Mouse (Mus musculus) ES-E14 (cell line): Measurements from ENCODE around the gene Olfr878. TPM values are rescaled to one million over a fixed set of nuclear protein-coding genes. Genes with fewer than 3 reads are reported as not detected.

Experiments
- DNase-seq: peaks from one replicate; pipeline ENCODE4 v3.0.0-alpha.2; 2013; ENCODE audit warnings: low read depth, low spot score
- H3K27ac ChIP-seq: 2 replicates; pipeline ENCODE4 v1.5.1; 2012; ENCODE audit warnings: low read depth, mild to moderate bottlenecking, low read length, moderate library complexity, mixed read lengths; ENCODE audit not compliant: poor library complexity, insufficient read depth, severe bottlenecking
- H3K36me3 ChIP-seq: 2 replicates; pipeline ENCODE4 v1.6.1; 2012; ENCODE audit warnings: mild to moderate bottlenecking, low read length, moderate library complexity, mixed read lengths; ENCODE audit not compliant: control insufficient read depth, poor library complexity, insufficient read depth, severe bottlenecking
- H3K4me1 ChIP-seq, 2 experiments: fragments of 150-350 bp in 1 of 2; sonication (generic) in 1 of 2; 2 replicates each; pipeline ENCODE4 v1.6.1; 2012; ENCODE audit warnings: low read length in 2 of 2, mild to moderate bottlenecking in 1 of 2, mixed read lengths in 1 of 2; ENCODE audit not compliant: control insufficient read depth in 2 of 2, insufficient read depth in 2 of 2, poor library complexity in 1 of 2
- H3K4me3 ChIP-seq, 2 experiments: fragments of 150-350 bp in 1 of 2; sonication (generic) in 1 of 2; 2 replicates each; pipeline ENCODE4 v1.5.1; 2012; ENCODE audit warnings: low read length in 2 of 2, low read depth in 1 of 2, mild to moderate bottlenecking in 1 of 2, mixed read lengths in 1 of 2; ENCODE audit not compliant: insufficient read depth in 1 of 2, poor library complexity in 1 of 2, severe bottlenecking in 1 of 2
- H3K9ac ChIP-seq: 2 replicates; pipeline ENCODE4 v1.6.1; 2012; ENCODE audit warnings: low read depth, mild to moderate bottlenecking, low read length, mixed read lengths; ENCODE audit not compliant: poor library complexity, insufficient read depth, severe bottlenecking
- H3K9me3 ChIP-seq: fragments of 150-350 bp; sonication (generic); 2 replicates; pipeline ENCODE4 v1.6.1; 2012; ENCODE audit warnings: low read depth, mild to moderate bottlenecking, low read length; ENCODE audit not compliant: control insufficient read depth, insufficient read depth
- CHD2 ChIP-seq: IDR thresholded peaks from 2 replicates; pipeline ENCODE4 v1.6.1; 2014; ENCODE audit warnings: mild to moderate bottlenecking, low read depth, low read length, inconsistent platforms
- HCFC1 ChIP-seq: IDR thresholded peaks from 2 replicates; pipeline ENCODE4 v1.6.1; 2012; ENCODE audit warnings: low read length, inconsistent platforms, borderline replicate concordance; ENCODE audit not compliant: insufficient read depth
- MAFK ChIP-seq: IDR thresholded peaks from 2 replicates; pipeline ENCODE4 v1.6.1; 2014; ENCODE audit warnings: mild to moderate bottlenecking, low read depth, low read length, inconsistent platforms; ENCODE audit not compliant: insufficient read depth
- ZC3H11A ChIP-seq: IDR thresholded peaks from 2 replicates; pipeline ENCODE4 v1.6.1; 2012; ENCODE audit warnings: low read depth, mild to moderate bottlenecking, inconsistent platforms, low read length, borderline replicate concordance
- ZNF384 ChIP-seq: IDR thresholded peaks from 2 replicates; pipeline ENCODE4 v1.6.1; 2012; ENCODE audit warnings: low read depth, low read length, inconsistent platforms
- in situ Hi-C, 2 experiments: fragments of 600-800 bp; cut with MboI; formaldehyde crosslinking; loops; one replicate each; pipeline ENCODE4 v1.15.1; 2025; ENCODE audit warnings: low sequenced_read_pairs in 2 of 2, inconsistent platforms in 1 of 2; ENCODE audit not compliant: unreplicated experiment in 2 of 2
- total RNA-seq: library from RNA; depleted of rRNA; stranded (reverse); fragments of 300-350 nt; gene quantifications from 2 replicates; pipeline ENCODE4 v1.2.3, GENCODE M21; 2012; rRNA removed

Gene Olfr878
- total RNA-seq, 1 experiment: not detected

DNA sequence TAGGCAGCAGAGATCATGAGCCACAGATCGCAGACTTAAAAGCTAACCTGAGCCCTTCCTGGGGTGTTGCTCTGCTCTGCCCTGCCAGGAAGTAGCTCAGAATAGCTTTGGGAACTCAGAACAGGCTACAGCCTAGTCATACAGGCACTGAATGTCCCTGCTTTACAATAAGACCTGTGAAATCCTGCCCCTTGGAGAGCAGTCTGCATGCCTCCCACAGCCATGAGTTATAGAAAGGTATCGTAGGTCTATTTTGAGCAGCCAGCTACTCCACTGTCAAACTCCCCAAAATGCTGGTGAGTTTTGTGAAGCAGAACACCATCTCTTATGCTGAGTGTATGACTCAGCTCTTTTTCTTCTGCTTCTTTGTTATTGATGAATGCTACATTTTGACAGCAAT is 23.5 kb downstream of the Olfr878 start:
- no peak overlapping the region for H3K9ac ChIP-seq
- no peak for TF ChIP-seq ZNF384
- no peak for TF ChIP-seq CHD2
- TF ChIP-seq MAFK: no peak
- no peak for TF ChIP-seq ZC3H11A
- no peak for TF ChIP-seq HCFC1
- H3K4me3 ChIP-seq: no peak overlapping the region
- DNase-seq: no peak
- H3K36me3 ChIP-seq: no peaks in the 10 kb centered on the region
- no peak overlapping the region for H3K27ac ChIP-seq
- no peaks in the 10 kb centered on the region for H3K9me3 ChIP-seq
- H3K4me1 ChIP-seq: no peaks in the 10 kb centered on the region
- in situ Hi-C loops: loop anchor here in 1 of 2 experiments (25.0 kb wide), 1 partner anchor 529 kb away; the partner anchor contains the start of gene Robo4

Other genes with a start within 250 kb of the Olfr878 start
- 0.13 TPM in 1 of 2 replicates, not detected in the other for gene Panx3, start 248.6 kb upstream of the Olfr878 start, total RNA-seq
- not detected in 2 replicates for gene Olfr160, start 201.6 kb upstream of the Olfr878 start, total RNA-seq
- gene Olfr874, start 172.7 kb upstream of the Olfr878 start, total RNA-seq: 0.22 TPM in 1 of 2 replicates, not detected in the other
- not detected in 2 replicates for gene Olfr875, start 146.0 kb upstream of the Olfr878 start, total RNA-seq
- not detected in 2 replicates for gene Olfr876, start 114.8 kb upstream of the Olfr878 start, total RNA-seq
- not detected in 2 replicates for gene Olfr877, start 63.6 kb upstream of the Olfr878 start, total RNA-seq
- not detected in 2 replicates for gene Olfr145, start 21.1 kb upstream of the Olfr878 start, total RNA-seq
- gene Olfr881, start 74.0 kb downstream of the Olfr878 start, total RNA-seq: 1.0 TPM in 2 replicates
- not detected in 2 replicates for gene Olfr883, start 108.0 kb downstream of the Olfr878 start, total RNA-seq
- 0.05 TPM in 1 of 2 replicates, not detected in the other for gene Olfr884, start 128.7 kb downstream of the Olfr878 start, total RNA-seq
- gene Olfr885, start 143.5 kb downstream of the Olfr878 start, total RNA-seq: not detected in 2 replicates
- not detected in 2 replicates for gene Olfr887, start 166.2 kb downstream of the Olfr878 start, total RNA-seq
- gene Olfr888, start 190.3 kb downstream of the Olfr878 start, total RNA-seq: not detected in 2 replicates
- gene Olfr889, start 197.4 kb downstream of the Olfr878 start, total RNA-seq: 0.27 and 0.48 TPM in 2 replicates
- not detected in 2 replicates for gene Olfr890, start 224.7 kb downstream of the Olfr878 start, total RNA-seq